16 mouse cellular contexts compared by ENCODE assay signal in the genomic region with DNA sequence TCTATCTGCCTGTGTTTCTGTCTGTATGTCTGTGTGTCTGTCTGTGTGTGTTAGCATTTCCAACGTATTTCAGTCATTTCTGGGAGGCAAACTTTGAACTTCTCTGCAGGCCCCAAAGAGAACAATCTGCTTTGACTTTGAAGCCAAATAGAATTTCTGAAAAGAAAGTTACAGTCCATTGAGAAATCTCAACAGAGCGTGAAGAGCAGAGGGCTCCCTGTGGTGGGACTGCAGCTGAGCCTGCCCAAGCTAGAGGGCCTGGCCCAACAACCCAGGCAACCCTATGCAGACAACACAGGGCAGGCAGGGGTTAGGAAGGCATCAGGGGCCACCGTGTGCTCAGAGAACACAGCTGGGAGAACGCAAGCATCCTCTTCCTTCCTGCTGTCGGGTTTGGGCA.
DNase-seq lines count a peak whose midpoint lies in the region; ATAC-seq and TF ChIP-seq lines count a peak whose summit lies in the region.
"Had no signal": no experiment of that assay in that cellular context is flagged by ENCODE, and none has a peak within 500 bp of the region (broad histone marks: within the 10 kb centered on the region; RNA-seq: fewer than 3 reads in every experiment).

No protein-coding gene starts in this region.

- H3K9ac ChIP-seq in hindbrain, postnatal 0 days (replicated peaks; ENCODE audit: low read length) = no peak overlapping the region
- H3K9ac ChIP-seq: forebrain, postnatal 0 days; heart, embryonic 12.5 days; lung, embryonic 15.5 days; midbrain, embryonic 13.5 days had no signal

- no peak overlapping the region for H3K4me3 ChIP-seq in hindbrain, postnatal 0 days (ENCODE audit: low read length)
- H3K4me3 ChIP-seq: heart, embryonic 12.5 days; lung, embryonic 15.5 days; midbrain, embryonic 13.5 days had no signal

- H3K27ac ChIP-seq in hindbrain, postnatal 0 days = no peak overlapping the region
- H3K27ac ChIP-seq: lung, embryonic 15.5 days; midbrain, embryonic 13.5 days had no signal

- ATAC-seq in hindbrain, postnatal 0 days = peak; percentile 79
- ATAC-seq: forebrain, postnatal 0 days; midbrain, embryonic 13.5 days had no signal

- no peak overlapping the region for H3K4me2 ChIP-seq in hindbrain, postnatal 0 days (ENCODE audit: low read depth, low read length)
- H3K4me2 ChIP-seq: heart, embryonic 12.5 days; liver, embryonic 11.5 days; lung, embryonic 15.5 days; midbrain, embryonic 13.5 days had no signal

- WGBS in hindbrain, postnatal 0 days = 11% methylated on average over 5 of the region's 5 CpGs

- H3K27me3 ChIP-seq in hindbrain, postnatal 0 days (ENCODE audit: insufficient read depth, low read length) = no peaks in the 10 kb centered on the region
- H3K27me3 ChIP-seq: lung, embryonic 15.5 days; midbrain, embryonic 13.5 days had no signal

- TF ChIP-seq CTCF in hindbrain, postnatal 0 days (IDR thresholded peaks at IDR 0.05; ENCODE audit: low read depth) = no peak

- no peaks in the 10 kb centered on the region for H3K9me3 ChIP-seq in hindbrain, postnatal 0 days (ENCODE audit: low read length)
- H3K9me3 ChIP-seq: heart, embryonic 12.5 days; lung, embryonic 15.5 days; midbrain, embryonic 13.5 days had no signal

- DNase-seq in embryo, embryonic 10 days (ENCODE audit: low spot score) = peak; percentile 39
- DNase-seq in embryo, embryonic 9.5 days (ENCODE audit: extremely low spot score) = no peak
- DNase-seq in Muller cell, postnatal 12 days (ENCODE audit: inconsistent ontology term) = peak; percentile 83
- DNase-seq in hindbrain, postnatal 0 days (ENCODE audit: low spot score) = peak; percentile 52
- DNase-seq in kidney, postnatal 10 days = peak; percentile 26
- DNase-seq in lung, postnatal 10 days = no peak
- DNase-seq in spleen, postnatal 10 days (ENCODE audit: low spot score in 2 of 2) = no peak
- DNase-seq in left cerebral cortex, adult 9 months (ENCODE audit: low spot score in 2 of 2) = no peak
- DNase-seq: adrenal gland, adult 8-10 months; B cell, adult 2 months; forebrain, postnatal 0 days; gastrocnemius, postnatal 36 days had no signal

- no peaks in the 10 kb centered on the region for H3K36me3 ChIP-seq in hindbrain, postnatal 0 days (ENCODE audit: insufficient read depth, low read length)
- H3K36me3 ChIP-seq: heart, embryonic 12.5 days; lung, embryonic 15.5 days; midbrain, embryonic 13.5 days had no signal

- peaks cover 5% of the 10 kb centered on the region; the same call in 1 of the 2 replicates for H3K4me1 ChIP-seq in hindbrain, postnatal 0 days (ENCODE audit: insufficient read depth, low read length)
- H3K4me1 ChIP-seq: heart, embryonic 12.5 days; lung, embryonic 15.5 days had no signal

Comparison
In these comparisons a context has a peak if more than half of its experiments do, and no peak if none do; other contexts are left out.
1. DNase-seq: peak in embryo, embryonic 10 days (single experiment), Muller cell, postnatal 12 days (single experiment), hindbrain, postnatal 0 days (single experiment) and kidney, postnatal 10 days (single experiment); none in embryo, embryonic 9.5 days (single experiment), lung, postnatal 10 days (single experiment), spleen, postnatal 10 days (0 of 2) and left cerebral cortex, adult 9 months (0 of 2).